Mouse (Mus musculus) stomach, embryonic 14.5 days (tissue): ENCODE results near the gene Mymx. TPM values are rescaled to one million over a fixed set of nuclear protein-coding genes. Genes with fewer than 3 reads are reported as not detected.

Source experiments
- ATAC-seq: fragments of 200-750 bp; cut with Nextera tagmentation; 2 replicates; pipeline ENCODE4 v1.8.0; 2017; ENCODE audit warnings: low read depth, moderate TSS enrichment; ENCODE audit not compliant: insufficient number of reproducible peaks, insufficient read depth, low FRiP score
- H3K27ac ChIP-seq: fragments of 300-500 bp; sonication (generic); 2 replicates; pipeline ENCODE4 v1.5.1; 2014; ENCODE audit warnings: mild to moderate bottlenecking, low read length, moderate library complexity, mixed read lengths
- H3K27me3 ChIP-seq: fragments of 300-500 bp; sonication (generic); 2 replicates; pipeline ENCODE4 v1.6.1; 2014; ENCODE audit warnings: low read length, control low read depth, mixed read lengths; ENCODE audit not compliant: control insufficient read depth, insufficient read depth
- H3K36me3 ChIP-seq: fragments of 300-500 bp; sonication (generic); 2 replicates; pipeline ENCODE4 v1.6.1; 2014; ENCODE audit warnings: mild to moderate bottlenecking, control low read depth, low read length, moderate library complexity, mixed read lengths; ENCODE audit not compliant: control insufficient read depth, insufficient read depth
- H3K4me1 ChIP-seq: fragments of 300-500 bp; sonication (generic); 2 replicates; pipeline ENCODE4 v1.6.1; 2014; ENCODE audit warnings: low read length, control low read depth, mixed read lengths; ENCODE audit not compliant: control insufficient read depth, insufficient read depth
- H3K4me2 ChIP-seq: fragments of 300-500 bp; sonication (generic); replicated peaks from 2 replicates; pipeline ENCODE4 v1.6.1; 2014; ENCODE audit warnings: low read depth, low read length, control low read depth
- H3K4me3 ChIP-seq: fragments of 300-500 bp; sonication (generic); 2 replicates; pipeline ENCODE4 v1.5.1; 2014; ENCODE audit warnings: low read depth, low read length, control low read depth
- H3K9ac ChIP-seq: fragments of 300-500 bp; sonication (generic); replicated peaks from 2 replicates; pipeline ENCODE4 v1.6.1; 2014; ENCODE audit warnings: low read depth, mild to moderate bottlenecking, control low read depth, low read length, moderate library complexity, mixed read lengths
- H3K9me3 ChIP-seq: fragments of 300-500 bp; sonication (generic); 2 replicates; pipeline ENCODE4 v1.6.1; 2016; ENCODE audit warnings: low read depth, low read length, control low read depth; ENCODE audit not compliant: control insufficient read depth
- WGBS: fragments of 180-500 bp; shearing (Covaris S2); extraction: QIAGEN DNeasy Blood & Tissue Kit; methylation state at CpG from one replicate; pipeline ENCODE4 v1.1.7; 2014; 5-methylcytosine and 5-hydroxymethylcytosine counted together
- polyA plus RNA-seq: library from polyadenylated mRNA; unstranded; fragments of >200 nt; fragmentation: Nextera tagmentation; extraction: Ambion mirVana; gene quantifications from 2 replicates; pipeline ENCODE4 v1.2.1, GENCODE M21; 2014

Gene Mymx
- polyA plus RNA-seq, 1 experiment from 2014 or later: 0.36 TPM

DNA sequence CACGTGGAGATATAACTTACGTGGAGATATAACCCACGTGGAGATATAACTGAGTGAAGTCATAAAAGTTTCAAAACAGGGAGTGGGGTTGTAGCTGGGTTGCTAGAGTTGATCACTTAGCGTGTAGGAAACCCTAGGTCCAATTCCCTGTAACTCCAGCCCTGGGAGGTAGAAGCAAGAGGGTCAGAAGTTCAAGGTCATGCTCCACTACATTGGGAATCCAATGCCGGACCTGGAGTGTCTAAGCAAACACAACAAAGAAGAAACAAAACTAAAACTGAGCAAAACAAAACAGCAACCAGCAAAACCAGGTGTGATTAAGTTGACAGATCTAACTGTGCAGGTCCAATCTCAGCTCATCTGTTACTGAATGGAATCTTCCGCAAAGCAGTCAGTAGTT lies 15.8 kb upstream of the Mymx start:
- Histone ChIP-seq H3K27ac (no peak overlapping the region), H3K4me1 (peaks cover 11% of the 10 kb centered on the region; the same call in 1 of the 2 replicates), H3K27me3 (no peaks in the 10 kb centered on the region), H3K4me3 (no peak overlapping the region), H3K4me2 (no peak overlapping the region), H3K9ac (no peak overlapping the region), H3K9me3 (no peaks in the 10 kb centered on the region), H3K36me3 (no peaks in the 10 kb centered on the region)
- ATAC-seq: no peak
- 91% methylated on average over 6 of the region's 6 CpGs for WGBS

DNA sequence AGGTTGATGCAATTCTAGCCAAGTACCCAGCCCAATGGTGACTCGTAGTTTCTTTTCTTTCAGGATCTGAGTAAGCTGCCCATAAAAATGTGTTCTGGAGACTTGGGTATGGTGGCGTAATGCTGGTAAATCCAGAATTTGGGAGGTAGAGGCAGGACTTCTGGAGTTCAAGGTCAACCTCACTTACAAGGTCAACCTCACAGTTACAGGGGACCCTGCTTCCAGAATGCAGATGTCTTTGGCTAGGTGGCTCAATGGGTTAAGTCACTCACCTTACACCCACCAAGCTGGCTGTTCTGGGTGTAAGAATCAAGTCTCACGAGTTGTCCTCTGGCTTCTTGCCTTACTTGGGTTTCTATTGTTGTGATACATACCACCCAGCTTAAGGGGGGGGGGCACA lies 14.8 kb upstream of the Mymx start:
- 79% methylated on average over 3 of the region's 3 CpGs for WGBS
- Histone ChIP-seq H3K4me3 (no peak overlapping the region), H3K4me2 (no peak overlapping the region), H3K27me3 (no peaks in the 10 kb centered on the region), H3K9ac (no peak overlapping the region), H3K9me3 (no peaks in the 10 kb centered on the region), H3K27ac (no peak overlapping the region), H3K4me1 (peaks cover 11% of the 10 kb centered on the region; the same call in 1 of the 2 replicates), H3K36me3 (no peaks in the 10 kb centered on the region)
- ATAC-seq: no peak

DNA sequence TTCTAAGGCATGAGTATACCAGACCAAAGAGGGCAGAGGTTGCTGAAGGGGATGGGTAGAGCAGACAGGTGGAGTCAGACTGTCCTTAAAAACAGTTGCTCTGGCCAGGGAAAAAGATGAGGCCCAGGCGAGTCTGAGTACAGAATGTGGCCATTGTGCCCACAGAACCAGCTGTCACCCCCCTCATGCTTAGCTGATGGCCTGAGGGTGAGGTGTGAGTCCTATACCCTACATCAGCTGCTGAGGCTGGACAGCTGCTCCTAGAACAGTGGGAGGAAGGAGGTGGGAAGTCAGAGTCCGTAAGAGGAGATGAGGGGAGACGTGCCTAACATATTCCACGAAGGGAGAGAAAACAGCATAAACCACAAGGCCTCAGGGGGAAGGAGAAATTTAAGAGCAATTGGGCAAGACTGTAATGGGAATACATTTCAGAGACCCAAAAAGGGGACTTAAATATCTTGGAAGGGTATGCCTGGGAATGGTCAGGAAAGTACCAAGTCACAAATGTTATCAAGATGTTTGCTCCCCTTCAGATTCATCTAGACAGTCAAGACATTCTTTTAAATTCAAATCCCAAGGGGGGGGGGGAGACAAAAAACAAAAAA lies 14.2 kb upstream of the Mymx start:
- Histone ChIP-seq H3K27me3 (no peaks in the 10 kb centered on the region), H3K4me1 (peaks cover 11% of the 10 kb centered on the region; the same call in 1 of the 2 replicates), H3K9ac (no peak overlapping the region), H3K9me3 (no peaks in the 10 kb centered on the region), H3K36me3 (no peaks in the 10 kb centered on the region), H3K4me2 (no peak overlapping the region), H3K27ac (no peak overlapping the region), H3K4me3 (no peak overlapping the region)
- no peak for ATAC-seq
- 62% methylated on average over 4 of the region's 4 CpGs for WGBS

DNA sequence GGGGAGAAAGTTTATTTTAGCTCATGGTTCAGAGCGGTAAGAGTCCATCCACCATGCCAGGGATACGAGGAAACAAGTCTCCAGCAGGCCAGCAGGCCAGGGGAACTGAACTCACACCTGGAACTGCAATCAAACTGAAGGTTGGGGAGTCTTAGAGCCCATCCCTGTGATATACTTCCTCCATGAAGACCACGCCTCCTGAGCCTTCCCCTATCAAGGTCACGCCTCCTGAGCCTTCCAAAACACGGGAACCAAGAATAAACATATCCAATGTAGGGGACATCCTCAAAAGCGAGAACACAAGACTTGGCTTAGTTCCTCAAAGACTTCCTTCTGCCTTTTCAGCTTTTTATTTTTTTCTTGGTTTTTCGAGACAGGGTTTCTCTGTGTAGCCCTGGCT lies 11.0 kb upstream of the Mymx start:
- 86% methylated on average over 7 of the region's 7 CpGs for WGBS
- H3K4me3 ChIP-seq: no peak overlapping the region
- no peak for ATAC-seq
- H3K27ac ChIP-seq: no peak overlapping the region
- H3K9ac ChIP-seq: no peak overlapping the region
- no peaks in the 10 kb centered on the region for H3K27me3 ChIP-seq
- no peaks in the 10 kb centered on the region for H3K36me3 ChIP-seq
- H3K4me1 ChIP-seq: no peaks in the 10 kb centered on the region
- H3K4me2 ChIP-seq: no peak overlapping the region
- H3K9me3 ChIP-seq: no peaks in the 10 kb centered on the region

DNA sequence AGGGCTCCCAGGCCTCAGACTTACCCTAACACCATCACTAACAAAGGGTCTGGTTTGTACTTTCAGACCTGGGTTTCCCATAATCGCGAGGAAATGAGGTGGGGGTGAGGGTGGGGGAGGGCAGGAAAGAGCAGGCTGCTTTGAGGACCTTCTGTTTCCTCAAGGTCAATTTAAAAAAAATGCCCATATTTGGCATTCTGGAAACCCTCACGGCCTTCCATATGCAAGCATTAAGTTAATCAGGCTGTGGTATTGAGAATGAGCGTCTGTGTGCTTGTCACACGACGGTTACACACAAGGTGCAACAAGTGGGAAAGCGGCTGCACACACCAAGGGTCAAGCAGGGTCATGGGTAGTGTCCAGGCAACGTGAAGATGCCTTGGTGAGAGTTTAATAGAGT lies 10.1 kb upstream of the Mymx start:
- no peak for ATAC-seq
- Histone ChIP-seq H3K9me3 (no peaks in the 10 kb centered on the region), H3K4me3 (no peak overlapping the region), H3K9ac (no peak overlapping the region), H3K27me3 (no peaks in the 10 kb centered on the region), H3K4me2 (no peak overlapping the region), H3K4me1 (no peaks in the 10 kb centered on the region), H3K36me3 (no peaks in the 10 kb centered on the region), H3K27ac (no peak overlapping the region)
- 68% methylated on average over 8 of the region's 8 CpGs for WGBS

DNA sequence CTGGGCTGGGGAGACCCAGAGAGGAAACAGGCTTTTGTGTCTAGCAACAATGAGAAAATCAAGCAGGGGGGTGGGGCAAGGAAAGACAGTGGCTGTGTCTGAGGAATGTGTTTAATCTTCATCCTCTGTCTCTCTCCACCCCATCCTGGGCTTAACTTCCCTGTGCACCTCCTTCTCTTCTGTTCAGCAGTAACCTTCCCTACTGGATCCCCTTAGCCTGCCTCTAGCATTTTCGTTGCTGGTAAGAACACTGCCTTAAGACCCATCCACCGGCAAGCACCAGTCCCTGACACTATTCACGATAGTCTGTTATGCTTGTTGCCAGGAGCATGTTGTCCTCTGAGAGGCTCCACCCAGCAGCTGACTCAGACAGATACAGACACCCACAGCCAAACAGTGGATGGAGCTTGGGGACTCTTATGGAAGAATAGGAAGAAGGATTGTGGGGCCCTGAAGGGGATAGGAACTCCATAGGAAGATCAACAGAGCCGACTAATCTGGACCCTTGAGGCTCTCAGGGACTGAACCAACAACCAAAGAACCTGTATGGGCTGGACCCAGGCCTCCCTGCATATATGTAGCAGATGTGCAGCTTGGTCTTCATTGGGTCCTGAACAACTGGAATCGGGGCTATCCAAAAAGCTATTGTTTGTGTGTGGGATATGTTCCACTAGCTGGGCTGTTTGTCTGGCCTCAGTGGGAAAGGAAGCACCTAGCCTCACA lies 8.4 kb upstream of the Mymx start:
- H3K9me3 ChIP-seq: no peaks in the 10 kb centered on the region
- no peak overlapping the region for H3K9ac ChIP-seq
- ATAC-seq: no peak; the same call in 1 of the 2 replicates
- 32% methylated on average over 5 of the region's 5 CpGs for WGBS
- H3K4me2 ChIP-seq: no peak overlapping the region
- no peaks in the 10 kb centered on the region for H3K36me3 ChIP-seq
- H3K27me3 ChIP-seq: no peaks in the 10 kb centered on the region
- no peak overlapping the region for H3K27ac ChIP-seq
- H3K4me3 ChIP-seq: no peak overlapping the region
- H3K4me1 ChIP-seq: no peaks in the 10 kb centered on the region

DNA sequence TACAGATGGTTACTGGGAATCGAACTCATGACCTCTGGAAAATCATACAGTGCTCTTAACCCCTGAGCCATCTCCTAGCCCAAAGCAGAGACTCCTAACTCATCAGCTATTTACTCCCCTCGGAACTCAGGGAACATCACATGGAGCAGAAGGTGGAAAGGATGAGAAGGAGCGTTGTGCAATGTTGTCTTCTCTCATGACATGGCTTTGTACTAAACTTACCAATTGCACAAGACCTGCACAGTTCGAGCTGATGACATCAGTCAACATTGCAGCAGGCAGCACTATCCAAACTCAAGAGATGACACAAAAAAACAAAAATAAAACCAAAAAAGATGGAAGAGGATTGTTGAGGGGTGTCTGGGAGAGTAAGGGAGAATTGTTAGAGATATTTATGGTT lies 6.5 kb upstream of the Mymx start:
- no peak overlapping the region for H3K4me3 ChIP-seq
- 89% methylated on average over 4 of the region's 4 CpGs for WGBS

DNA sequence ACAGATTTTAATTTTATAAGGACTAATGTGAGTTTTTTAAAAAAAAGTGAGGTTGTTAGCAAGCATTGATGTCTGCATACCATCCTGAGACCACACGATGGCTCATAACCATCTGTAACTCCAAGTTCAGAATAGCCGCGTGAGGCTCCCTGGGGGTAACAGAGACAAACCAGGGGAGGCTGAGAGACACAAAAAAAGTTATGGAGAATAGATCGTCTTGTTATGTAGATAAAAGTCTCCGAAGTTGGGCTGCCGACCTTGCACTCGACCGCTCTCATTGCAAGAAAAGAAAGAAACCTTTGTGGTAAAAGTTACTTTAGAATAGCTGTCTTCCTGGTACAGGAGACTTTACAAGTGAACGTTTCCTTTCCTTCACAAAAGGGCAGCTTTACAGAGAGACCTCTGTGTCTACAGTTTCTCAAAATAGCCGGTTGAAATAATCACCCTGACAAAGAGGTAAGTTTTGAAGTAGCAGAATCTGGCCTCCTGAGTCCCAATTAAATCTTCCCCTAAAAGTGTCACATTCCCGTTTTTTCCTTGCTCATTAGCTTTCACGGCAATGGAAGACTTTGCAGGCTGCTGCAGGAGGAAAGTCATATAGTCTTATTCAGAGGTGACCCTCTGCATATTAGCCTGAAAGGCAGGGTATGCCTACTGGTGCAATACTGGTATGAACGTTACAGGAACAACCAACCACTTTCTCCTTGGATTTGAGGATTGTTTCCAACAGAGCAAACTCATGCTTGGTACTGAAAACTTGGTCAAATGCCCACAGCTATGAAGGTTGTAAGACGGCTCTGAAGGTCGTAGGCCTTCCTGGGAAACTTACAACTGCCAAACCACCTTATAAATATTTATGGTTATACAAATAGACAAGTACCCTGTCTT lies 5.3 kb upstream of the Mymx start:
- H3K36me3 ChIP-seq: no peaks in the 10 kb centered on the region
- H3K27me3 ChIP-seq: no peaks in the 10 kb centered on the region
- H3K4me3 ChIP-seq: no peak overlapping the region
- H3K4me1 ChIP-seq: no peaks in the 10 kb centered on the region
- 73% methylated on average over 15 of the region's 15 CpGs for WGBS
- ATAC-seq: no peak
- no peak overlapping the region for H3K9ac ChIP-seq
- H3K27ac ChIP-seq: no peak overlapping the region
- no peaks in the 10 kb centered on the region for H3K9me3 ChIP-seq
- H3K4me2 ChIP-seq: no peak overlapping the region

More for the DNA sequence above, 6.5 kb upstream of the Mymx start:
- Histone ChIP-seq H3K27me3 (no peaks in the 10 kb centered on the region), H3K9me3 (no peaks in the 10 kb centered on the region), H3K4me1 (no peaks in the 10 kb centered on the region), H3K27ac (no peak overlapping the region), H3K4me2 (no peak overlapping the region), H3K9ac (no peak overlapping the region), H3K36me3 (no peaks in the 10 kb centered on the region)
- ATAC-seq: no peak
